In the genomic region with DNA sequence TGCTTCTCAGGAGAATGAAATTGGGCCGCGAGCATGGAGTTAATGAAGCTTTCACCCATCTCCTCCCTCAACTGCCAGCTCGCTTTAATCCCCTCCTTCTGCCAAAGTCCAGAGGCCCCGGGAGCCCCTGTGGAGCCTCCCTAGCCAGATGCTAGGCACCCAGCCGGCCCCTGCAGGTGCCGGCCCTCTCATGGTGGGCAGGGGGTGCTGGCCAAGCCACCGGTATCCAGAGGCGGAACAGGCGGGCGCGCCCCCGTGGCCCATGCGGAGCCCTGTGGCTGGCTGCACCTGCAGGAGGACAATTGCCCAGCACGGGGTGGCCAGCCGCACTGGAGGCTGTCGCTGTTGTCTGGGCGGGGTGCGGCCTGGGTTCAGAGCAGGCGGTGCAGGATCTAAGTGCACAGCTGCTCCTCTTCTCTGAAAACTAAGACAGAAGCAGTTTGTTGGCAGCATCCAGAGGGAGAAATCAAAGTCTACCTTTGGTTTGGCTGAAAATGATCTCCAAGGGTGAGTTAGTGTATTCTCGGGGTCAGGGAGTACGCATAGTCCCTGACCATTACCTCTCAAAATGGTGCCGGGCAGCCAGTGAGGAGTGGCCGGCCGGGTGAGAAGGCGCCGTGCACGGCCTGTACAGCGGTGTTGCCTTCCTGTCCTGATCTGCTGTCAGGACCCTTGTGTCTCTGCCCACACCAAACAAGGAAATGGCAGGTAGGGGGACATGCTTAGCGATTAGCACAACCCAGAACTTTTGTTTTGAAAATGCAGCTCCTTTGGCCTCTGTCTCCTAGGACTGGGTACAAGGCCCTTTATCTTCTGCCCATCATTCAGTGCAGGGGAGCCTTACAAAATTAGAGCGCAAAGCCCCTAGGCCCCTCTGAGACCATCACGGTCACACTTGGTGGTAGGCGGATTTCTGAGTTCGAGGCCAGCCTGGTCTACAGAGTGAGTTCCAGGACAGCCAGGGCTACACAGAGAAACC, we compare ENCODE assay signal across 9 mouse cellular contexts.
DNase-seq lines count a peak whose midpoint lies in the region; ATAC-seq and TF ChIP-seq lines count a peak whose summit lies in the region.
"Had no signal": no experiment of that assay in that cellular context is flagged by ENCODE, and none has a peak within 500 bp of the region (broad histone marks: within the 10 kb centered on the region; RNA-seq: fewer than 3 reads in every experiment).

No protein-coding gene starts in this region.

- no peak for DNase-seq in CH12.LX (ENCODE audit: extremely low read depth)
- DNase-seq in R1 (ENCODE audit: low read depth, low spot score) = peak; percentile 17
- DNase-seq in testis, postnatal 14 days (ENCODE audit: low spot score) = peak; percentile 32
- DNase-seq in gastrocnemius, adult 2 months = no peak
- no peak for DNase-seq in gastrocnemius, postnatal 10 days
- no peak for DNase-seq in heart, adult 11 months

- H3K9me3 ChIP-seq in CH12.LX (replicated peaks; ENCODE audit: low read length) = no peaks in the 10 kb centered on the region
- H3K9me3 ChIP-seq in hindbrain, embryonic 15.5 days = no peaks in the 10 kb centered on the region
- no peaks in the 10 kb centered on the region for H3K9me3 ChIP-seq in liver, embryonic 12.5 days (replicated peaks)
- H3K9me3 ChIP-seq: megakaryocyte, embryonic 14.5 days had no signal

- WGBS in hindbrain, embryonic 15.5 days = 17% methylated on average over 33 of the region's 33 CpGs
- 75% methylated on average over 33 of the region's 33 CpGs for WGBS in liver, embryonic 12.5 days (ENCODE audit: insufficient replicate concordance)

- dilution Hi-C loops in CH12.LX (cut with MboI; ENCODE audit: extremely low pct_ligation_motif_present, extremely low pct_unique_long_range_greater_than_20kb, low sequenced_read_pairs) = no loop called here

- no peaks in the 10 kb centered on the region for H3K27me3 ChIP-seq in CH12.LX (replicated peaks)
- no peaks in the 10 kb centered on the region for H3K27me3 ChIP-seq in hindbrain, embryonic 15.5 days
- no peaks in the 10 kb centered on the region for H3K27me3 ChIP-seq in liver, embryonic 12.5 days (replicated peaks)
- H3K27me3 ChIP-seq: megakaryocyte, embryonic 14.5 days had no signal

- H3K79me2 ChIP-seq in CH12.LX (replicated peaks; ENCODE audit: control insufficient read depth, extremely low read depth, insufficient read depth, poor library complexity, severe bottlenecking) = no peaks in the 10 kb centered on the region

- ATAC-seq in hindbrain, embryonic 15.5 days (ENCODE audit: low FRiP score, low read depth) = peak; percentile 29; the same call in 1 of the 2 replicates
- peak; percentile 31; the same call in 1 of the 2 replicates for ATAC-seq in liver, embryonic 12.5 days

- H3K27ac ChIP-seq in CH12.LX (ENCODE audit: insufficient read depth, low read depth) = no peak overlapping the region
- peak overlapping the region; percentile 77 for H3K27ac ChIP-seq in hindbrain, embryonic 15.5 days (replicated peaks)
- no peak overlapping the region for H3K27ac ChIP-seq in liver, embryonic 12.5 days
- no peak overlapping the region for H3K27ac ChIP-seq in gastrocnemius, adult 2 months

- no peak for TF ChIP-seq POLR2A in CH12.LX (IDR thresholded peaks at IDR 0.05; ENCODE audit: low read depth, low read length)

- peaks cover 2 to 10% of the 10 kb centered on the region in 2 experiments for H3K36me3 ChIP-seq in CH12.LX (replicated peaks in 1 of 2; ENCODE audit: control insufficient read depth in 1 of 2, insufficient read depth in 1 of 2, low read length in 1 of 2)
- no peaks in the 10 kb centered on the region for H3K36me3 ChIP-seq in hindbrain, embryonic 15.5 days
- H3K36me3 ChIP-seq in liver, embryonic 12.5 days = no peaks in the 10 kb centered on the region

- in situ Hi-C loops in CH12.LX (cut with MboI; ENCODE audit: low pct_ligation_motif_present, low pct_unique_long_range_greater_than_20kb, low sequenced_read_pairs) = no loop called here

- intact Hi-C loops in gastrocnemius, adult 2 months (cut with DNase I) = loop anchor here (2.0 kb wide), 2 partner anchors 119 to 191 kb away; no protein-coding TSS in a partner anchor

- TF ChIP-seq RAD21 in CH12.LX (IDR thresholded peaks at IDR 0.05; ENCODE audit: low read depth, low read length) = no peak

- peaks cover 23 to 87% of the 10 kb centered on the region in 2 experiments for H3K4me1 ChIP-seq in CH12.LX (ENCODE audit: control insufficient read depth in 1 of 2, insufficient read depth in 2 of 2)
- H3K4me1 ChIP-seq in hindbrain, embryonic 15.5 days (replicated peaks) = peaks cover 58% of the 10 kb centered on the region
- H3K4me1 ChIP-seq in liver, embryonic 12.5 days = peaks cover 36% of the 10 kb centered on the region

- no peak overlapping the region for H3K4me2 ChIP-seq in CH12.LX (ENCODE audit: insufficient read depth, low read depth, poor library complexity, severe bottlenecking)
- peak overlapping the region; percentile 51 for H3K4me2 ChIP-seq in hindbrain, embryonic 15.5 days
- peak overlapping the region; percentile 34; the same call in 1 of the 2 replicates for H3K4me2 ChIP-seq in liver, embryonic 12.5 days

- no peak for TF ChIP-seq EP300 in CH12.LX (IDR thresholded peaks at IDR 0.05; ENCODE audit: low read length)

- no peak for TF ChIP-seq CTCF in CH12.LX (conservative IDR thresholded peaks at IDR 0.05 in 1 of 2, IDR thresholded peaks at IDR 0.05 in 1 of 2; ENCODE audit: low read depth in 2 of 2, low read length in 2 of 2)
- TF ChIP-seq CTCF in gastrocnemius, adult 2 months (IDR thresholded peaks at IDR 0.05) = no peak

- no peak overlapping the region for H3K4me3 ChIP-seq in CH12.LX (replicated peaks in 1 of 3; ENCODE audit: low read depth in 2 of 3, low read length in 2 of 3, poor library complexity in 1 of 3)
- peak overlapping the region; percentile 11; the same call in 1 of the 2 replicates for H3K4me3 ChIP-seq in hindbrain, embryonic 15.5 days
- no peak overlapping the region for H3K4me3 ChIP-seq in liver, embryonic 12.5 days
- H3K4me3 ChIP-seq in gastrocnemius, adult 2 months = no peak overlapping the region
- H3K4me3 ChIP-seq: megakaryocyte, embryonic 14.5 days had no signal

- H3K9ac ChIP-seq in CH12.LX (ENCODE audit: insufficient read depth, low read depth) = no peak overlapping the region
- peak overlapping the region; percentile 33; the same call in 1 of the 2 replicates for H3K9ac ChIP-seq in hindbrain, embryonic 15.5 days
- no peak overlapping the region for H3K9ac ChIP-seq in liver, embryonic 12.5 days

TF ChIP-seq in CH12.LX, 34 proteins besides CTCF, POLR2A, EP300 and RAD21:
- TF ChIP-seq MXI1 (IDR thresholded peaks at IDR 0.05; ENCODE audit: low read depth, low read length) (no peak), ZNF384 (IDR thresholded peaks at IDR 0.05; ENCODE audit: low read depth, low read length) (0 out of 2 replicates have a peak, but pooled peaks have one; percentile 6)

Comparison
In these comparisons a context has a peak if more than half of its experiments do, and no peak if none do; other contexts are left out.
1. DNase-seq: peak in R1 (single experiment) and testis, postnatal 14 days (single experiment); none in CH12.LX (single experiment), gastrocnemius, adult 2 months (single experiment), gastrocnemius, postnatal 10 days (single experiment) and heart, adult 11 months (single experiment).